In genomic region chr6:85510476-85510875, GRCm38 (mm10) we compare ENCODE assay signal across 8 mouse cellular contexts. TPM values are rescaled to one million over a fixed set of nuclear protein-coding genes. Genes with fewer than 3 reads are reported as not detected.
DNase-seq lines count a peak whose midpoint lies in the region; ATAC-seq lines count a peak whose summit lies in the region.

No protein-coding gene starts in this region.

- 3% methylated on average over 6 of the region's 6 CpGs for WGBS in heart, embryonic 10.5 days
- WGBS in embryonic facial prominence, embryonic 14.5 days, result under 1% methylated on average over 6 of the region's 6 CpGs

- intact Hi-C loops in left cerebral cortex, postnatal 14 days (cut with DNase I), result loop anchor here (5.0 kb wide), 3 partner anchors 37 to 77 kb away; partner anchors contain the start of gene Alms1

- ATAC-seq in embryonic facial prominence, embryonic 14.5 days (ENCODE audit: low read depth), result no peak

- no peak overlapping the region for H3K4me2 ChIP-seq in embryonic facial prominence, embryonic 14.5 days (ENCODE audit: low read depth, low read length)

- no peaks in the 10 kb centered on the region for H3K36me3 ChIP-seq in heart, embryonic 10.5 days
- H3K36me3 ChIP-seq in embryonic facial prominence, embryonic 14.5 days (ENCODE audit: control insufficient read depth, insufficient read depth, low read length), result no peaks in the 10 kb centered on the region

- no peak overlapping the region for H3K9ac ChIP-seq in embryonic facial prominence, embryonic 14.5 days (ENCODE audit: low read depth, low read length)

- peaks cover 81% of the 10 kb centered on the region for H3K27me3 ChIP-seq in heart, embryonic 10.5 days (ENCODE audit: insufficient read depth, poor library complexity, severe bottlenecking)
- H3K27me3 ChIP-seq in embryonic facial prominence, embryonic 14.5 days (replicated peaks; ENCODE audit: control insufficient read depth, insufficient read depth, low read length), result peaks cover 70% of the 10 kb centered on the region

- H3K9me3 ChIP-seq in heart, embryonic 10.5 days, result no peaks in the 10 kb centered on the region
- no peaks in the 10 kb centered on the region for H3K9me3 ChIP-seq in embryonic facial prominence, embryonic 14.5 days (ENCODE audit: control insufficient read depth, low read length)

- H3K27ac ChIP-seq in heart, embryonic 10.5 days, result no peak overlapping the region
- H3K27ac ChIP-seq in embryonic facial prominence, embryonic 14.5 days (replicated peaks; ENCODE audit: low read depth, low read length), result no peak overlapping the region

- H3K4me1 ChIP-seq in heart, embryonic 10.5 days, result peaks cover 27% of the 10 kb centered on the region
- H3K4me1 ChIP-seq in embryonic facial prominence, embryonic 14.5 days (ENCODE audit: control insufficient read depth, insufficient read depth, low read length), result peaks cover 14% of the 10 kb centered on the region; the same call in 1 of the 2 replicates

- peak; percentile 44 for DNase-seq in heart, postnatal 4 days
- no peak for DNase-seq in heart, embryonic 10.5 days (ENCODE audit: low spot score)
- peak; percentile 9 to 10 for DNase-seq in B cell, adult 2 months
- peak; percentile 71 for DNase-seq in adrenal gland, postnatal 14 days
- peak; percentile 53 for DNase-seq in embryonic facial prominence, embryonic 14.5 days (ENCODE audit: low spot score)
- DNase-seq in left cerebral cortex, postnatal 14 days (ENCODE audit: low spot score in 2 of 2), result peak; percentile 84 to 85
- DNase-seq in right cerebral cortex, adult 2 months (ENCODE audit: low spot score in 2 of 2), result peak; percentile 89
- DNase-seq in spleen, postnatal 14 days (ENCODE audit: low spot score in 2 of 2), result no peak

- H3K4me3 ChIP-seq in heart, embryonic 10.5 days, result no peak overlapping the region
- no peak overlapping the region for H3K4me3 ChIP-seq in embryonic facial prominence, embryonic 14.5 days (ENCODE audit: low read depth, low read length)

RNA-seq across cellular contexts. Expression of gene Egr4, which starts 2.9 kb away (rescaled TPM):
- total RNA-seq in heart, postnatal 4 days (2021), result not detected
- polyA plus RNA-seq in heart, embryonic 10.5 days (2016; fragmentation: Nextera tagmentation; extraction: Ambion mirVana), result not detected in 2 replicates
- 0.26 TPM in 1 of 2 replicates, not detected in the other for total RNA-seq in adrenal gland, postnatal 14 days (2021)
- polyA plus RNA-seq in embryonic facial prominence, embryonic 14.5 days (2014; fragmentation: Nextera tagmentation; extraction: Ambion mirVana), result not detected in 2 replicates
- 10 to 100 TPM; 50.3 to 64.1 TPM for total RNA-seq in left cerebral cortex, postnatal 14 days (2021)

RNA-seq across cellular contexts. Expression of gene Fbxo41, which starts 7.7 kb away (rescaled TPM):
- not detected for total RNA-seq in heart, postnatal 4 days (2021)
- 0.04 and 0.13 TPM in 2 replicates for polyA plus RNA-seq in heart, embryonic 10.5 days (2016; fragmentation: Nextera tagmentation; extraction: Ambion mirVana)
- total RNA-seq in adrenal gland, postnatal 14 days (2021), result 0.44 and 0.83 TPM in 2 replicates
- polyA plus RNA-seq in embryonic facial prominence, embryonic 14.5 days (2014; fragmentation: Nextera tagmentation; extraction: Ambion mirVana), result 0.46 and 0.49 TPM in 2 replicates
- 100 to 1,000 TPM; 119 to 126 TPM for total RNA-seq in left cerebral cortex, postnatal 14 days (2021)

RNA-seq across cellular contexts. Expression of gene Pradc1, which starts 58.7 kb away (rescaled TPM):
- 10 to 100 TPM; 25.7 to 29.2 TPM for total RNA-seq in heart, postnatal 4 days (2021)
- polyA plus RNA-seq in heart, embryonic 10.5 days (2016; fragmentation: Nextera tagmentation; extraction: Ambion mirVana), result 38.9 and 48.2 TPM in 2 replicates
- total RNA-seq in adrenal gland, postnatal 14 days (2021), result 13.8 and 15.2 TPM in 2 replicates
- 28.0 and 29.9 TPM in 2 replicates for polyA plus RNA-seq in embryonic facial prominence, embryonic 14.5 days (2014; fragmentation: Nextera tagmentation; extraction: Ambion mirVana)
- 10 to 100 TPM; 27.1 to 34.0 TPM for total RNA-seq in left cerebral cortex, postnatal 14 days (2021)

RNA-seq across cellular contexts. Expression of gene Cct7, which starts 59.2 kb away (rescaled TPM):
- total RNA-seq in heart, postnatal 4 days (2021), result 100 to 1,000 TPM; 189 to 197 TPM
- 563 and 665 TPM in 2 replicates for polyA plus RNA-seq in heart, embryonic 10.5 days (2016; fragmentation: Nextera tagmentation; extraction: Ambion mirVana)
- 218 and 224 TPM in 2 replicates for total RNA-seq in adrenal gland, postnatal 14 days (2021)
- polyA plus RNA-seq in embryonic facial prominence, embryonic 14.5 days (2014; fragmentation: Nextera tagmentation; extraction: Ambion mirVana), result 448 and 463 TPM in 2 replicates
- total RNA-seq in left cerebral cortex, postnatal 14 days (2021), result 100 to 1,000 TPM; 209 to 210 TPM

Comparison
In these comparisons a context has a peak if more than half of its experiments do, and no peak if none do; other contexts are left out.
1. DNase-seq: peak in heart, postnatal 4 days (single experiment), B cell, adult 2 months (2 of 2), adrenal gland, postnatal 14 days (single experiment), embryonic facial prominence, embryonic 14.5 days (single experiment), left cerebral cortex, postnatal 14 days (2 of 2) and right cerebral cortex, adult 2 months (2 of 2); none in heart, embryonic 10.5 days (single experiment) and spleen, postnatal 14 days (0 of 2).
2. RNA of gene Egr4, which starts 2.9 kb away (total RNA-seq): 50.3 to 64.1 TPM in left cerebral cortex, postnatal 14 days; 0.26 TPM in adrenal gland, postnatal 14 days and not detected in heart, postnatal 4 days; every median in the first group is over 10 times any median in the second.
3. RNA of gene Fbxo41, which starts 7.7 kb away (total RNA-seq): 119 to 126 TPM in left cerebral cortex, postnatal 14 days; 0.44 to 0.83 TPM in adrenal gland, postnatal 14 days and not detected in heart, postnatal 4 days; every median in the first group is over 10 times any median in the second.